Mouse (Mus musculus) embryonic facial prominence, embryonic 10.5 days (tissue): ENCODE data around the gene Tex14. TPM values are rescaled to one million over a fixed set of nuclear protein-coding genes. Genes with fewer than 3 reads are reported as not detected.

ENCODE experiments used
- DNase-seq: peaks from one replicate; pipeline ENCODE4 v3.0.0-alpha.2; 2017; ENCODE audit warnings: low spot score
- H3K27ac ChIP-seq: fragments of 300-500 bp; sonication (generic); replicated peaks from 2 replicates; pipeline ENCODE4 v1.5.1; 2016; ENCODE audit warnings: mild to moderate bottlenecking
- H3K27me3 ChIP-seq: fragments of 300-500 bp; sonication (generic); replicated peaks from 2 replicates; pipeline ENCODE4 v1.6.1; 2016; ENCODE audit warnings: low read depth, mild to moderate bottlenecking; ENCODE audit not compliant: poor library complexity, severe bottlenecking
- H3K36me3 ChIP-seq: fragments of 300-500 bp; sonication (generic); replicated peaks from 2 replicates; pipeline ENCODE4 v1.6.1; 2016; ENCODE audit warnings: mild to moderate bottlenecking, moderate library complexity
- H3K4me1 ChIP-seq: fragments of 300-500 bp; sonication (generic); 2 replicates; pipeline ENCODE4 v1.6.1; 2016
- H3K4me3 ChIP-seq: fragments of 300-500 bp; sonication (generic); 2 replicates; pipeline ENCODE4 v1.5.1; 2016; ENCODE audit warnings: mild to moderate bottlenecking, moderate library complexity
- H3K9me3 ChIP-seq: fragments of 300-500 bp; sonication (generic); 2 replicates; pipeline ENCODE4 v1.6.1; 2016; ENCODE audit warnings: mild to moderate bottlenecking
- WGBS: fragments of 180-500 bp; shearing (Covaris S2); methylation state at CpG from one replicate; pipeline ENCODE4 v1.1.7; 2016; 5-methylcytosine and 5-hydroxymethylcytosine counted together
- polyA plus RNA-seq: library from polyadenylated mRNA; unstranded; fragments of >200 nt; fragmentation: Nextera tagmentation; extraction: Ambion mirVana; gene quantifications from 2 replicates; pipeline ENCODE4 v1.2.1, GENCODE M21; 2016

Tex14 gene
- polyA plus RNA-seq, 1 experiment from 2014 or later: not detected

DNA sequence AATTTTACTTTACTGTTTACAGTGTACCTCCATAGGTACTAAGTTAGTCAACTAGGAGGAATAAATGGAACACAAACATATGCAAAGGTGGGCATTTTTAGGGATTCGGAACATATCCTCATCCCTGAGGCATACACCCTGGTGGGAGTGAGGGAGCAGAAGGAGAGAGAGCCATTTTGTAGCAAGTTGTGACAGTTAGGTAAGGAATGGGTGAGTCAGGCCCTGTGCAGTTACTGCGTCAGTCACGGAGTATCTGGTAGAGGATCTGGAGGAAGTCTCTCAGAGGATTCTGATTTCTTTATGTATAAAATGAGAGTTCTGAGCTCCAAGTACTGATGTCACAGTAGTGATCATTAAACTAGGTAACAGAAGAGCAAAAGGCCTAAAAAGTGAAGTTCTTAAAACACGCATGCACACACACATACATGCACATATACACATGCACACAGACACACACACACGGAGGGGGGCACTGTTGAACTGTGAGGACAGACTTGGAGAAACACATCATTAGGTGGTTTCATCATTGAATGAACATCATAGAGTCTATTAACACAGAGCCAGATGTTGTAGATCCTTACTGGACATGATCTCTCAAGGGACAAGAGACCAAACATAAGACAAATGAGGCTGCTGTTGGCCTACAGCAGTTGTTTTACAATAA is 182.5 kb downstream of the Tex14 start:
- H3K27ac ChIP-seq: no peak overlapping the region
- H3K4me1 ChIP-seq: peaks cover 31% of the 10 kb centered on the region
- no peaks in the 10 kb centered on the region for H3K36me3 ChIP-seq
- no peak overlapping the region for H3K4me3 ChIP-seq
- H3K27me3 ChIP-seq: no peaks in the 10 kb centered on the region
- H3K9me3 ChIP-seq: no peaks in the 10 kb centered on the region
- WGBS: 92% methylated on average over 5 of the region's 5 CpGs
- DNase-seq: no peak

DNA sequence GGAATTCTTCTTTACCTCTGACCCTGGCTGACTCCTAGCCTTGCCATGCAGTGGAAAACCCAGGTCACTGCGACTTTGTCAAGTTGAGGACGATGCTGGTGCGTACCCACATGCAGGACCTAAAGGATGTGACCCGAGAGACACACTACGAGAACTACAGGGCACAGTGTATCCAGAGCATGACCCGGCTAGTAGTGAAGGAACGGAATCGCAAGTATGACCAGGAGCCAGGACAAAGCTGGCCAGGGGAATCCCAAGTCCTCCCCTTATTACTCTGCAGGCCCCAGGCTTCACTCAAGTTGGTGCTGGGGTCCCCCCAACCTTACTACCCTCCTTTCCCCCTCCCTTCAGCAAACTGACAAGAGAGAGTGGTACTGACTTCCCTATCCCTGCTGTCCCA is 184.7 kb downstream of the Tex14 start:
- H3K9me3 ChIP-seq: no peaks in the 10 kb centered on the region
- WGBS: 91% methylated on average over 8 of the region's 8 CpGs
- H3K36me3 ChIP-seq: peaks cover 14% of the 10 kb centered on the region
- no peak overlapping the region for H3K27ac ChIP-seq
- H3K4me3 ChIP-seq: peak overlapping the region; percentile 91
- no peaks in the 10 kb centered on the region for H3K27me3 ChIP-seq
- peaks cover 53% of the 10 kb centered on the region for H3K4me1 ChIP-seq
- DNase-seq: no peak

DNA sequence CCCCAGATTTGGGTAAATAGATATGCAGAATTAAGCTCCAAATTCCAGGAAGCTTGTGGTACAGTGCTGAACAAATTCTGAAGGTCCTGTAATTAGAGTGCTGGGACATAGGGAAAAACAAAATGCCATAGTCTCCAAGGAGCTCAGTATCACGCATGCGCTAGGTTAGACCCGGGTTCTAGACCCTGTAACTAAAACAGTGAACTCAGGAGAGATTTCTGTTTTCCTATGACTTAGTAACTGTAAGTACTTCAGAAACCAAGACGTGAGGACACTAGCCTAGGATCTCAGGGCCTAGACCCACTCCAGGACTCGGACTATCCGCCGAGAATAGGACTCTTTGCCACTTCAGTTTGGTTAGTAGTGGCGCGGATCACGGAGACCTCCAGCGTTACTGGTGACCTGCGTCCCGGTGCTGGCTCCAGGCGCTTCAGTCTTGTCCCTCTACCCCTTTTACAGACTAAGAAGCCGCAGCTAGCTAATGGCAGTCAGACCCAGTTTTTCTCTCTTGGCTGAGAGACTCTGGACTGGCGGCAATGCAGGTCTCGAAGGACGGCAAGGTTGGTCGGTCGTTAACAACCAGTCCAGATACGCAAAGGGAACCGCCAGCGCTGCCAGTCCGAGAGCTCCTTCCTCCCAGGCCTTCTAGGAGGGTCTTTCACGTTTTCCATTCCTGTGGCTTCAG is 186.1 kb downstream of the Tex14 start:
- peaks cover 62% of the 10 kb centered on the region for H3K4me1 ChIP-seq

DNA sequence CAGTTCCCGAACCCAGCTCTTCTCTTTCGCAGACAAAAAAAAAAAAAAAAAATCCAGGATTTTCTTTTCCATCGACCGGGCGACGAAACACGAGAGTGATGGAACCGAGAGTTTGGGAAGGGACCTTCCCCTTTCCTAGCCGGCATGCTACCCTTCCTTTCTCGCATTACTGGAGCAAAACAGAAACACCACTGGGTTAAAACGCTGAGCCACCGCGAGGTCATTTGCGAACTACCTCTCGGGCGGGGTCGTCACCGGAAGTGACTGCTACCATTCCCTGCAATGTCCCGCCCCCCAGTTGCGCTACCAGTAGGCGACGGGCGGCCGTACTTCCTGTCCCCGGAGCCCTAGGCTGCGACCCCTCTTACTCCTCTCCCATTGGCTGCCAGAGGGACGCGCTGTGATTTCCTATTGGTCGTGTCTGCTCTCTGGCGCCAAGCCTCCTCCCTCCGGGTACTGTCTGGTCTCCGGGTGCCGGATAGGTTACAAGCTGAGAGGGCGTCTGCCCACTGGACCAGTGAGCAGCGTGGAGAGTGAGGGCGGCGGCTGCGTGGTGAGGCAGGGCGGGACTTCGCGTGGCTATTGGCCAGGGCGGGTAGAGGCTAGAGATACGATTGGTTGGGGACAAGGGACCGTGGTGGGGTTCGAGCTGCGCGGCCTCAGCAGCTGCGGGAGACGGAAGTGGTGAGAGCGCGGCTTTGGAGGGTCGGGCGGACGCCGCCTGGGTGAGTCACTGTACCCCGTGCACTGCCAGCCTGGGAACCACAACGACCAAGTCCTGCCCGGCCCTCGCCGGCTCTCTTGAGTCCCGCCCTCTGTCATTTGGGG is 186.9 kb downstream of the Tex14 start, which contains the start of gene Mtmr4:
TSS of gene Mtmr4 (plus strand) at position 637 of the 828 bp plus-strand sequence.
- under 1% methylated on average over 61 of the region's 61 CpGs for WGBS
- no peaks in the 10 kb centered on the region for H3K9me3 ChIP-seq
- H3K4me3 ChIP-seq: peak within 1 kb of the TSS; percentile 91
- H3K27me3 ChIP-seq: no peaks in the 10 kb centered on the region
- peak; percentile 100 for DNase-seq
- peaks cover 69% of the 10 kb centered on the region for H3K4me1 ChIP-seq
- peak within 1 kb of the TSS; percentile 94 for H3K27ac ChIP-seq
- H3K36me3 ChIP-seq: peaks cover 21% of the 10 kb centered on the region

More for the DNA sequence above, 186.1 kb downstream of the Tex14 start:
- no peaks in the 10 kb centered on the region for H3K9me3 ChIP-seq
- H3K27me3 ChIP-seq: no peaks in the 10 kb centered on the region
- peaks cover 17% of the 10 kb centered on the region for H3K36me3 ChIP-seq
- peak; percentile 52 for DNase-seq
- peak overlapping the region; percentile 94 for H3K27ac ChIP-seq
- WGBS: 3% methylated on average over 25 of the region's 25 CpGs
- peak overlapping the region; percentile 91 for H3K4me3 ChIP-seq

DNA sequence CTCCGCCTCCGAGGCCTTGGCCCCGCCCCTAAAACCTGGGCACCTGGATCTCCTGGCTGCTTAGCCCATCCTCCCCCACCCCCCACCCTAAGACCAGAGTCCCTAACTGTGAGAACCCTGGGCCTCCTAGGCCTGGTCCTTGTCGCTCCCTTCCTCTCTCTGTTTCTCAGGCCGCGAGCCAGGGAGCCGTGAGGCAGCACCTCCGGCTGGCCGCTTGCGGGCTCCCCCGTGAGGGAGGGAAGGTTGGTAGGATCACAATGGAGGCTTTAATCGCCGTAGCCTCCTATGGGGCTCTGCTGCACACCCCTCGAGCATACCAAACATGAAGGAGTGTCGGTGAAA is 187.5 kb downstream of the Tex14 start:
- WGBS: 0% methylated on average over 15 of the region's 15 CpGs
- H3K4me1 ChIP-seq: peaks cover 75% of the 10 kb centered on the region
- H3K27ac ChIP-seq: peak overlapping the region; percentile 94
- DNase-seq: no peak
- H3K27me3 ChIP-seq: no peaks in the 10 kb centered on the region
- peak overlapping the region; percentile 91 for H3K4me3 ChIP-seq
- peaks cover 27% of the 10 kb centered on the region for H3K36me3 ChIP-seq
- H3K9me3 ChIP-seq: no peaks in the 10 kb centered on the region

DNA sequence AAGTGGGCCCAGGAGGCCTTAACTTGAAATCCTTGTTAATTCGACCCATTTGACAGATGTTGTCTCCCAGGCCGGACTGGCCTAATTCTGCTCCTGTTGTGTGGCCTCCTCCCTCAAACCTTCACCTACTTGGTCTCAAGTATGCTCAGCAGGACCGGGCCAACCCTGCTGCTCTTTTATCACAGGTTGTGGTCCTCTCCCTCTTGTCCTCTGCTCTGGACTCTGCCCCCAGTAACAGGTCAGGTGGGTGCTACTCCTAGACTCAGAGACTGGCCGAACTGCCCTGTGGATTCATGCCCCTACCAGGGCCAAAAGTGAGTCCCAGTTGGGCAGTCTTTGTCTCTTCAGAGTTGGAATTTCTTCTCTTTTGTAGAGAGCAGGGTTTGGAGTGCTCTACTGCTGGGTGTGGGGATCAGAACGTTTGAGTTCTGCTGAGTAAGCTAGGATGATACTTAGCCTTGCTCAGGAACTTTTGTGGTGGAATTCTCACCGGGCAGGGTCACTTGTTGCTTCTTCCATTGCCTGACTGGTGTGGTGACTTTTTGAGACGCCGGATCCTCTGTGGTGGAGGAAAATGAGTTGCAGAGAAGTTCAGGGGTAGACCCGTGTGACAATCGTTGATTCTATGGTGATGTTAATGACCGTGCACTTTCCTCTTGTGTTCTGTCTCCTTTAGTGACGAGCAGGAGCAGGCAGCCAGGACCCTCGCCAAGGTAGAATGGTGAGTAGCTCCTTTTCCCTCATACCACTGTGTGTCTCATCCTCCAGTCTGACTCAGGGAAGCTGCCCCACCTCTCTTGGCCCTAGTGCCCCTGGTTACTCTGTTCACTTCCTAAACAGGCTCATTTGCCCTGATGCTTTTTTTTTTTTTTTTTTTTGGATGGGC is 188.1 kb downstream of the Tex14 start:
- 43% methylated on average over 13 of the region's 13 CpGs for WGBS
- H3K27ac ChIP-seq: peak overlapping the region; percentile 94
- no peaks in the 10 kb centered on the region for H3K27me3 ChIP-seq
- no peaks in the 10 kb centered on the region for H3K9me3 ChIP-seq
- H3K4me1 ChIP-seq: peaks cover 77% of the 10 kb centered on the region
- H3K4me3 ChIP-seq: peak overlapping the region; percentile 91
- H3K36me3 ChIP-seq: peaks cover 33% of the 10 kb centered on the region
- DNase-seq: peak; percentile 27

DNA sequence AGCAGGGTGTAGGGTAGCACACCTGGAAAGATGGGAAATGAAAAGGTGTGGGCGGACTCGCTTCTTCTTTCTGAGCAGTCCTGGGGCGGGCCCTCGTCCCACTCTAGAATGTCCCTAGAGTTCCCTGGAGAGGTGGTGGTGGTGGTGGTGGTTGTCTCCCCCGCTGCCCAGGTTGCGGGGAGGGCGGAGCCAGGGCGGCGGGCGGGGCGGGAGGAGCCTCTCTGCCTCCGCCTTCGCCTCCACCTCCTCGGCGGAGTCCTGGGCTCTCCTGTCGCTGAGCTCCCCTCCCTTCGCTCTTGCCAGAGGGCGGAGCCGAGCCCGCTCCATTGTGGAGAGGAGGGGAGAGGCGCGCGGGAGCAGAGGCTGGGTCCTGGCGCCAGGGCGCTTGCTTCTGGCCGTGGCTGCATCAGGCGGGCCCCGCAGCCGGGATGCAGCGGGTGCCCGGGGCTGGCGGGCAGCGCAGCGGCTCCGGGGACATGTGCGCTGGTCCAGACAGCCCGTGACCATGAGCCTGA is 190.5 kb downstream of the Tex14 start:
- Histone ChIP-seq H3K4me3 (peak overlapping the region; percentile 75), H3K36me3 (peaks cover 58% of the 10 kb centered on the region), H3K4me1 (peaks cover 60% of the 10 kb centered on the region), H3K27ac (peak overlapping the region; percentile 93), H3K9me3 (no peaks in the 10 kb centered on the region), H3K27me3 (no peaks in the 10 kb centered on the region)
- WGBS: under 1% methylated on average over 37 of the region's 37 CpGs
- DNase-seq: peak; percentile 93

DNA sequence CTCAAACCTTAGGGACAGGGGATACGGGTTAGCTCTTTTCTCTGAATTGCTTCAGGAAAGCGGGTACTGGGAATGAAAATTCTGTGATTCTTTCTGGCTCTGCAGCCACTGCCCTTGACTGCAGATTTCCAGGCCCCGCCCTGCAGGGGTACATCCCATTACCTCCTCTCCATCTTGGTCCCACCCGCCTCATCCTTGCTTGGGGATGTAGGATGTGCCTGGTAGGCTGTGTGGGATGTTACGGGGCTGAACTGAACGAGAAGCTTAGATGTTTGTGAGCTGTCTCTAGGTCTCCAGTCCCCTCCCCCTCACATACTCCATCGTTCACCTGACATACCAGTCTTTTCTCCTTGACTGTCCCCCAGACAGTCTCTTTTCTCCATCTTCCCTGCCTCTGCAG is 191.1 kb downstream of the Tex14 start:
- DNase-seq: no peak
- no peaks in the 10 kb centered on the region for H3K9me3 ChIP-seq
- peaks cover 64% of the 10 kb centered on the region for H3K36me3 ChIP-seq
- peak overlapping the region; percentile 75 for H3K4me3 ChIP-seq
- peak overlapping the region; percentile 93 for H3K27ac ChIP-seq
- 11% methylated on average over 7 of the region's 7 CpGs for WGBS
- no peaks in the 10 kb centered on the region for H3K27me3 ChIP-seq
- peaks cover 54% of the 10 kb centered on the region for H3K4me1 ChIP-seq

DNA sequence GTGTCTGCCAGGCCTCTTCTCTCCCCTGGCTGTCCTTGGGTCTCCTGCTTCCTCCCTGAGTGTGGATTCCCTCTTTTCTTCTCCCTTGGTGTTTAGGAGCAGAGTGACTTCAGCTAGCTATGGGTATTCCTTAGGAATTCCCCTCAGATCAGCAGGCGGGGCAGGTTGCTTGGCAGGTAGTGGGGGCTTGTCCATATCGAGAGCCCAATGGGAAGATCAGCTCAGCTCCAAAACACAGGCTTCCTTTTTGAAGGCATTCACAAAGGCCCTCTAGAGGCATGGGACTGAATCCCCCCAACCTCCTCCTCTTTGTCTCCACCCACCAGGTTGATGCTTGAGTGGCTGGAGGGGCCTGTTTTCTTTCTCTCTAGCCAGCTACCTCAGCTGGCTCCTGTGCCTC is 191.6 kb downstream of the Tex14 start:
- WGBS: 52% methylated on average over 2 of the region's 2 CpGs
- Histone ChIP-seq H3K9me3 (no peaks in the 10 kb centered on the region), H3K4me3 (peak overlapping the region; percentile 75), H3K27ac (peak overlapping the region; percentile 93), H3K36me3 (peaks cover 69% of the 10 kb centered on the region), H3K27me3 (no peaks in the 10 kb centered on the region), H3K4me1 (peaks cover 54% of the 10 kb centered on the region)
- no peak for DNase-seq

DNA sequence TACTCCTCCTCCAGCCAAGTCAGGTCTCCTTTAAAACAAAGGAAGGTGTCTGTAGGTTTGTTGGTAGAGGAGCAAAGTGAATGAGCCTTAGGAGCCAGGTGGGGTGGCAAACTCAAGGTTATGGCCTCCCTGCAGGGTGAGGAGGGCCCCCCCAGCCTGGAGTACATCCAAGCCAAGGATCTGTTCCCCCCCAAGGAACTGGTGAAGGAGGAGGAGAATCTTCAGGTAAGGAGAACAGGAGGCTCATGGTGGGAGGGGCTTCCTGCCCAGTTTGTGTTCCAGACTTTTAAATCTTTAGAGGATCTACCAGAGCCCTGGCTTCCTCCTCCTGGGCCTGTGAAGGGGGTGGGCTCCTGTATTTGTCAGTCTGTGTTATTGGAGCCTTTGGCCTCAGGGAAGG is 192.2 kb downstream of the Tex14 start:
- no peak for DNase-seq
- H3K4me3 ChIP-seq: peak overlapping the region; percentile 75
- peaks cover 75% of the 10 kb centered on the region for H3K36me3 ChIP-seq
- H3K27me3 ChIP-seq: no peaks in the 10 kb centered on the region
- H3K27ac ChIP-seq: peak overlapping the region; percentile 93
- peaks cover 54% of the 10 kb centered on the region for H3K4me1 ChIP-seq
- H3K9me3 ChIP-seq: no peaks in the 10 kb centered on the region

DNA sequence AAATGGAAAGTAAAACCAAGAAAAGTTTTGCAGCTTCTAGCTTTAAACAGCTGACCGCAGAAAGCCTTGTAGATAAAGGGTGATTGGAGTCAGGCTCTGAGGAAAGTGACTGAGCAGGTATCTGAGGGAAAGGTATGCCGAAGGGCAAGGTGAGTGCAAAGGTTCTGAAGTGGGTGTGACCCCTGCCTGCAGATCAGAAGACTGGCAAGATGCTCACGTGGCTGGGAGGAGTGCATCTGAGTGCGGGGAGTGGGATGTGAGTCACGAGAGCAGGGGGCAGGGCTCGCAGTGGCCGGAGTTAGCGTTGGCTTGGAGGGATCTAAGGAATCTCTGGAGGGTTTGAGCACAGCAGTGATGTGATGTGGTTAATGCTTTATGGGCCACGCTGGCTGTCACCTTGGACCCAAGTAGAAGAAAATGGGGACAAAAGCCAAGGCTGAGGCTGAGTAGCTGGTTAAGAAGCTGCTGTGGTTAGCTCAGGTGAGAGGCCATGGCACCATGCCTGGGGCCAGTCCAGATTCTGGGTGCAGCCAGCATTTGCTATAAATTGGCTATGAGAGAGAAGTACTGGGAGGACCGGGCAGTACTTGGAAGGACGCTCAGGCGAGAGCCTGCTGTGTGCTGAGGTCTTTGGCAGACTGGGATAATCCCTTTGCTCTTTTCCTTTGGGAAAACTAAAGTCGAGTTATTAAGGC is 194.7 kb downstream of the Tex14 start:
- H3K27ac ChIP-seq: no peak overlapping the region
- H3K4me3 ChIP-seq: no peak overlapping the region
- no peaks in the 10 kb centered on the region for H3K9me3 ChIP-seq
- peaks cover 29% of the 10 kb centered on the region for H3K4me1 ChIP-seq
- H3K36me3 ChIP-seq: peaks cover 86% of the 10 kb centered on the region
- WGBS: 91% methylated on average over 13 of the region's 13 CpGs
- no peaks in the 10 kb centered on the region for H3K27me3 ChIP-seq
- no peak for DNase-seq
